Mouse (Mus musculus) granulocyte monocyte progenitor cell, adult 5-6 weeks (primary cell): ENCODE data around the gene Ntpcr. TPM values are rescaled to one million over a fixed set of nuclear protein-coding genes. Genes with fewer than 3 reads are reported as not detected.

ENCODE experiments used
- ATAC-seq: replicated peaks from 2 replicates; pipeline ENCODE4 v1.8.0; 2016; ENCODE audit warnings: mild to moderate bottlenecking, moderate TSS enrichment, inconsistent platforms; ENCODE audit not compliant: poor library complexity, severe bottlenecking
- total RNA-seq, 2 experiments: library from RNA; stranded (forward) in 1 of 2; stranded (reverse) in 1 of 2; fragments of 200-712, 200-1000 nt in 1 of 2; fragments of >200 nt in 1 of 2; fragmentation: Nextera tagmentation in 1 of 2; gene quantifications; 2 replicates each; pipeline ENCODE4 v1.2.3; 2014 to 2017

The Ntpcr gene
- total RNA-seq (2014; fragmentation: Nextera tagmentation) (41.3 and 44.3 TPM in 2 replicates), total RNA-seq (2017) (41.6 and 43.7 TPM in 2 replicates)

GRCm38 (mm10) chr8:125729746-125730145, at the start of gene Ntpcr:
Gene Ntpcr (plus strand): TSS chr8:125729963.
- peak; percentile 7; the same call in 1 of the 2 replicates for ATAC-seq

- ATAC-seq: no peak
Observed at GRCm38 (mm10) chr8:125680851-125681408, 48.8 kb upstream of the Ntpcr start.

- no peak for ATAC-seq
Observed at GRCm38 (mm10) chr8:125685216-125685760, 44.5 kb upstream of the Ntpcr start.

GRCm38 (mm10) chr8:125686221-125686865, 43.4 kb upstream of the Ntpcr start:
- ATAC-seq: no peak

- no peak for ATAC-seq
Observed at GRCm38 (mm10) chr8:125690166-125690915, 39.4 kb upstream of the Ntpcr start.

GRCm38 (mm10) chr8:125690961-125691360, 38.8 kb upstream of the Ntpcr start:
- ATAC-seq: no peak

- ATAC-seq: no peak
Observed at GRCm38 (mm10) chr8:125692447-125692846, 37.3 kb upstream of the Ntpcr start.

- ATAC-seq: no peak
Observed at GRCm38 (mm10) chr8:125693197-125693596, 36.6 kb upstream of the Ntpcr start.

GRCm38 (mm10) chr8:125695951-125696350, 33.8 kb upstream of the Ntpcr start:
- ATAC-seq: no peak; the same call in 1 of the 2 replicates

- peak; percentile 82 for ATAC-seq
Observed at GRCm38 (mm10) chr8:125699391-125700025, 30.3 kb upstream of the Ntpcr start.

GRCm38 (mm10) chr8:125700407-125700806, 29.4 kb upstream of the Ntpcr start:
- ATAC-seq: no peak

- ATAC-seq: no peak
Observed at GRCm38 (mm10) chr8:125702868-125703473, 26.8 kb upstream of the Ntpcr start.

GRCm38 (mm10) chr8:125704434-125704833, 25.3 kb upstream of the Ntpcr start:
- no peak for ATAC-seq

- no peak for ATAC-seq
Observed at GRCm38 (mm10) chr8:125705816-125706215, 23.9 kb upstream of the Ntpcr start.

GRCm38 (mm10) chr8:125709171-125709570, 20.6 kb upstream of the Ntpcr start:
- ATAC-seq: no peak

- ATAC-seq: no peak
Observed at GRCm38 (mm10) chr8:125711514-125711913, 18.2 kb upstream of the Ntpcr start.

- no peak for ATAC-seq
Observed at GRCm38 (mm10) chr8:125716211-125716610, 13.6 kb upstream of the Ntpcr start.

GRCm38 (mm10) chr8:125716613-125717012, 13.2 kb upstream of the Ntpcr start:
- ATAC-seq: no peak

GRCm38 (mm10) chr8:125718914-125719313, 10.8 kb upstream of the Ntpcr start:
- no peak for ATAC-seq

- ATAC-seq: no peak
Observed at GRCm38 (mm10) chr8:125722675-125723074, 7.1 kb upstream of the Ntpcr start.
